Mouse (Mus musculus): Measurements from ENCODE around the gene Gng3. TPM values are rescaled to one million over a fixed set of nuclear protein-coding genes. Genes with fewer than 3 reads are reported as not detected.

Gng3 gene
- total RNA-seq, 2 experiments from 2014 or later = 0.07 TPM; not detected in 1

GRCm38 (mm10) chr19:8817001-8817400 is 22.0 kb downstream of the Gng3 start:
- ATAC-seq (replicated peaks; ENCODE audit: poor library complexity) = no peak

- no peak for ATAC-seq (replicated peaks; ENCODE audit: poor library complexity)
Observed at GRCm38 (mm10) chr19:8815812-8816211, 23.2 kb downstream of the Gng3 start.

- ATAC-seq (replicated peaks; ENCODE audit: poor library complexity) = no peak
Observed at GRCm38 (mm10) chr19:8806810-8807209, 32.2 kb downstream of the Gng3 start.

- 0 out of 2 replicates have a peak, but pooled peaks have one; percentile 20 for ATAC-seq (replicated peaks; ENCODE audit: poor library complexity)
Observed at GRCm38 (mm10) chr19:8803879-8804660, 34.9 kb downstream of the Gng3 start.

GRCm38 (mm10) chr19:8803204-8803780 is 35.7 kb downstream of the Gng3 start:
- no peak for ATAC-seq (replicated peaks; ENCODE audit: poor library complexity)

GRCm38 (mm10) chr19:8802130-8802821 is 36.7 kb downstream of the Gng3 start, which contains the start of gene Zbtb3:
Zbtb3 (plus strand) TSS chr19:8802555.
- peak; percentile 87 for ATAC-seq (replicated peaks; ENCODE audit: poor library complexity)

GRCm38 (mm10) chr19:8798947-8799315 is 40.1 kb downstream of the Gng3 start:
- ATAC-seq (replicated peaks; ENCODE audit: poor library complexity) = no peak

GRCm38 (mm10) chr19:8798264-8798946 is 40.6 kb downstream of the Gng3 start, which contains the start of gene Polr2g:
Polr2g (minus strand) TSS chr19:8798577.
- peak; percentile 73 for ATAC-seq (replicated peaks; ENCODE audit: poor library complexity)

- ATAC-seq (replicated peaks; ENCODE audit: poor library complexity) = no peak
Observed at GRCm38 (mm10) chr19:8790171-8790570, 48.8 kb downstream of the Gng3 start.

- ATAC-seq (replicated peaks; ENCODE audit: poor library complexity) = no peak
Observed at GRCm38 (mm10) chr19:8789171-8789570, 49.8 kb downstream of the Gng3 start.

GRCm38 (mm10) chr19:8788521-8788920 is 50.5 kb downstream of the Gng3 start:
- ATAC-seq (replicated peaks; ENCODE audit: poor library complexity) = no peak

Other genes starting within 250 kb of the Gng3 start
Only the 30 nearest of the 34 such genes appear.
- 69.3 and 73.0 TPM in 2 replicates for gene Slc3a2, start 115.8 kb downstream of the Gng3 start, total RNA-seq (2015)
- gene Slc3a2, start 115.8 kb downstream of the Gng3 start, total RNA-seq (2017) = 84.0 and 87.7 TPM in 2 replicates
- gene Wdr74, start 103.4 kb downstream of the Gng3 start, total RNA-seq (2015) = 111 and 112 TPM in 2 replicates
- 102 TPM in 2 replicates for gene Wdr74, start 103.4 kb downstream of the Gng3 start, total RNA-seq (2017)
- gene 1700092M07Rik, start 98.5 kb downstream of the Gng3 start, total RNA-seq (2015) = 1.2 and 4.4 TPM in 2 replicates
- gene 1700092M07Rik, start 98.5 kb downstream of the Gng3 start, total RNA-seq (2017) = not detected in 2 replicates
- gene Stx5a, start 97.8 kb downstream of the Gng3 start, total RNA-seq (2015) = 32.5 and 45.3 TPM in 2 replicates
- gene Stx5a, start 97.8 kb downstream of the Gng3 start, total RNA-seq (2017) = 54.1 and 54.8 TPM in 2 replicates
- 339 and 367 TPM in 2 replicates for gene Nxf1, start 82.1 kb downstream of the Gng3 start, total RNA-seq (2015)
- 76.5 and 91.9 TPM in 2 replicates for gene Nxf1, start 82.1 kb downstream of the Gng3 start, total RNA-seq (2017)
- 64.4 and 69.2 TPM in 2 replicates for gene Tmem223, start 68.2 kb downstream of the Gng3 start, total RNA-seq (2015)
- 36.2 and 37.0 TPM in 2 replicates for gene Tmem223, start 68.2 kb downstream of the Gng3 start, total RNA-seq (2017)
- 109 and 124 TPM in 2 replicates for gene Tmem179b, start 64.7 kb downstream of the Gng3 start, total RNA-seq (2015)
- gene Tmem179b, start 64.7 kb downstream of the Gng3 start, total RNA-seq (2017) = 73.9 and 87.1 TPM in 2 replicates
- 5.8 and 6.4 TPM in 2 replicates for gene Taf6l, start 52.8 kb downstream of the Gng3 start, total RNA-seq (2015)
- gene Taf6l, start 52.8 kb downstream of the Gng3 start, total RNA-seq (2017) = 9.7 and 12.8 TPM in 2 replicates
- 142 and 164 TPM in 2 replicates for gene Polr2g, start 40.6 kb downstream of the Gng3 start, total RNA-seq (2015)
- 68.1 and 83.9 TPM in 2 replicates for gene Polr2g, start 40.6 kb downstream of the Gng3 start, total RNA-seq (2017)
- gene Zbtb3, start 36.6 kb downstream of the Gng3 start, total RNA-seq (2015) = 1.8 and 2.8 TPM in 2 replicates
- gene Zbtb3, start 36.6 kb downstream of the Gng3 start, total RNA-seq (2017) = 2.1 and 2.4 TPM in 2 replicates
- 29.0 and 31.0 TPM in 2 replicates for gene Ttc9c, start 19.9 kb downstream of the Gng3 start, total RNA-seq (2015)
- 65.6 and 73.3 TPM in 2 replicates for gene Ttc9c, start 19.9 kb downstream of the Gng3 start, total RNA-seq (2017)
- gene Hnrnpul2, start 19.2 kb downstream of the Gng3 start, total RNA-seq (2015) = 56.7 and 59.5 TPM in 2 replicates
- gene Hnrnpul2, start 19.2 kb downstream of the Gng3 start, total RNA-seq (2017) = 64.7 and 77.8 TPM in 2 replicates
- gene AC129217.1, start 9.4 kb downstream of the Gng3 start, total RNA-seq (2015) = 0.76 TPM in 1 of 2 replicates, not detected in the other
- not detected in 2 replicates for gene AC129217.1, start 9.4 kb downstream of the Gng3 start, total RNA-seq (2017)
- gene Bscl2, start 1.7 kb downstream of the Gng3 start, total RNA-seq (2015) = 58.3 and 63.4 TPM in 2 replicates
- 28.8 and 31.6 TPM in 2 replicates for gene Bscl2, start 1.7 kb downstream of the Gng3 start, total RNA-seq (2017)
- gene Lrrn4cl, start 11.6 kb upstream of the Gng3 start, total RNA-seq (2015) = not detected in 2 replicates
- 0.88 TPM in 1 of 2 replicates, not detected in the other for gene Lrrn4cl, start 11.6 kb upstream of the Gng3 start, total RNA-seq (2017)
- 60.6 and 77.0 TPM in 2 replicates for gene Ubxn1, start 32.3 kb upstream of the Gng3 start, total RNA-seq (2015)
- gene Ubxn1, start 32.3 kb upstream of the Gng3 start, total RNA-seq (2017) = 159 and 168 TPM in 2 replicates
- gene Uqcc3, start 41.7 kb upstream of the Gng3 start, total RNA-seq (2015) = 44.4 and 46.0 TPM in 2 replicates
- gene Uqcc3, start 41.7 kb upstream of the Gng3 start, total RNA-seq (2017) = 93.0 and 118 TPM in 2 replicates
- 53.0 and 75.7 TPM in 2 replicates for gene Lbhd1, start 44.5 kb upstream of the Gng3 start, total RNA-seq (2015)
- gene Lbhd1, start 44.5 kb upstream of the Gng3 start, total RNA-seq (2017) = 7.5 and 14.3 TPM in 2 replicates
- gene Gm49403, start 44.7 kb upstream of the Gng3 start, total RNA-seq (2015) = not detected in 2 replicates
- gene Gm49403, start 44.7 kb upstream of the Gng3 start, total RNA-seq (2017) = not detected in 2 replicates
- gene 1810009A15Rik, start 49.7 kb upstream of the Gng3 start, total RNA-seq (2015) = 51.4 and 70.0 TPM in 2 replicates
- gene 1810009A15Rik, start 49.7 kb upstream of the Gng3 start, total RNA-seq (2017) = 74.3 and 91.0 TPM in 2 replicates
- 1.5 and 2.5 TPM in 2 replicates for gene Gm49416, start 49.7 kb upstream of the Gng3 start, total RNA-seq (2015)
- not detected in 2 replicates for gene Gm49416, start 49.7 kb upstream of the Gng3 start, total RNA-seq (2017)
- 12.9 and 16.8 TPM in 2 replicates for gene Ints5, start 53.8 kb upstream of the Gng3 start, total RNA-seq (2015)
- gene Ints5, start 53.8 kb upstream of the Gng3 start, total RNA-seq (2017) = 14.1 and 17.7 TPM in 2 replicates
- gene Ganab, start 58.9 kb upstream of the Gng3 start, total RNA-seq (2015) = 112 and 118 TPM in 2 replicates
- 82.3 and 86.0 TPM in 2 replicates for gene Ganab, start 58.9 kb upstream of the Gng3 start, total RNA-seq (2017)
- gene B3gat3, start 81.2 kb upstream of the Gng3 start, total RNA-seq (2015) = 12.7 and 17.2 TPM in 2 replicates
- gene B3gat3, start 81.2 kb upstream of the Gng3 start, total RNA-seq (2017) = 20.5 and 21.6 TPM in 2 replicates
- gene Rom1, start 90.2 kb upstream of the Gng3 start, total RNA-seq (2015) = 0.59 and 1.5 TPM in 2 replicates
- gene Rom1, start 90.2 kb upstream of the Gng3 start, total RNA-seq (2017) = 0.54 and 0.88 TPM in 2 replicates
- gene Eml3, start 90.4 kb upstream of the Gng3 start, total RNA-seq (2015) = 12.0 and 14.9 TPM in 2 replicates
- 20.1 and 36.0 TPM in 2 replicates for gene Eml3, start 90.4 kb upstream of the Gng3 start, total RNA-seq (2017)
- gene Mta2, start 102.7 kb upstream of the Gng3 start, total RNA-seq (2015) = 57.9 and 63.7 TPM in 2 replicates
- 124 and 138 TPM in 2 replicates for gene Mta2, start 102.7 kb upstream of the Gng3 start, total RNA-seq (2017)
- gene Tut1, start 114.7 kb upstream of the Gng3 start, total RNA-seq (2015) = 6.2 and 8.7 TPM in 2 replicates
- gene Tut1, start 114.7 kb upstream of the Gng3 start, total RNA-seq (2017) = 19.9 and 23.8 TPM in 2 replicates
- gene Eef1g, start 127.8 kb upstream of the Gng3 start, total RNA-seq (2015) = 1,162 and 1,182 TPM in 2 replicates
- gene Eef1g, start 127.8 kb upstream of the Gng3 start, total RNA-seq (2017) = 754 and 796 TPM in 2 replicates
- 6.5 and 10.6 TPM in 2 replicates for gene Ahnak, start 150.1 kb upstream of the Gng3 start, total RNA-seq (2015)
- 11.7 and 17.2 TPM in 2 replicates for gene Ahnak, start 150.1 kb upstream of the Gng3 start, total RNA-seq (2017)